Mouse (Mus musculus): ENCODE results near the gene Ncapd3. TPM values are rescaled to one million over a fixed set of nuclear protein-coding genes. Genes with fewer than 3 reads are reported as not detected.

Ncapd3 gene
- 9.6 and 12.5 TPM in 2 replicates for polyA plus RNA-seq (2012; rRNA removed)

- H3K27me3 ChIP-seq (replicated peaks; ENCODE audit: control insufficient read depth, insufficient read depth, low read length), result no peaks in the 10 kb centered on the region
- DNase-seq, result peak; percentile 99
- H3K4me3 ChIP-seq (ENCODE audit: insufficient read depth, low read depth, low read length), result peak within 1 kb of the TSS; percentile 63
- under 1% methylated on average over 78 of the region's 80 CpGs for WGBS
- H3K36me3 ChIP-seq (ENCODE audit: control insufficient read depth, insufficient read depth, low read length), result no peaks in the 10 kb centered on the region
- H3K4me1 ChIP-seq (ENCODE audit: control insufficient read depth, insufficient read depth, low read length), result peaks cover 6% of the 10 kb centered on the region
- TF ChIP-seq CTCF (conservative IDR thresholded peaks at IDR 0.05; ENCODE audit: insufficient read depth, insufficient read length, low read depth, low read length) (peak; percentile 27; the same call in 1 of the 2 replicates), POLR2A (IDR thresholded peaks at IDR 0.05; ENCODE audit: low read depth, low read length) (peak; percentile 42)
- peak within 1 kb of the TSS; percentile 91 for H3K27ac ChIP-seq (ENCODE audit: insufficient read depth, low read depth, low read length)
Observed at GRCm38 (mm10) chr9:27029828-27030762, at the start of gene Ncapd3, which contains the start of gene Vps26b. Ncapd3 (plus strand) TSS chr9:27030175. Vps26b (minus strand) TSS chr9:27030065.

- Histone ChIP-seq H3K27ac (ENCODE audit: insufficient read depth, low read depth, low read length) (no peak overlapping the region), H3K4me3 (ENCODE audit: insufficient read depth, low read depth, low read length) (no peak overlapping the region), H3K36me3 (ENCODE audit: control insufficient read depth, insufficient read depth, low read length) (peaks cover 6% of the 10 kb centered on the region), H3K27me3 (replicated peaks; ENCODE audit: control insufficient read depth, insufficient read depth, low read length) (no peaks in the 10 kb centered on the region), H3K4me1 (ENCODE audit: control insufficient read depth, insufficient read depth, low read length) (no peaks in the 10 kb centered on the region)
- TF ChIP-seq POLR2A (IDR thresholded peaks at IDR 0.05; ENCODE audit: low read depth, low read length) (no peak), CTCF (conservative IDR thresholded peaks at IDR 0.05; ENCODE audit: insufficient read depth, insufficient read length, low read depth, low read length) (no peak)
- WGBS, result 90% methylated on average over 2 of the region's 2 CpGs
- DNase-seq, result no peak
Observed at GRCm38 (mm10) chr9:26985090-26985613, 44.8 kb upstream of the Ncapd3 start.

GRCm38 (mm10) chr9:26985668-26986277 is 44.2 kb upstream of the Ncapd3 start:
- no peak overlapping the region for H3K4me3 ChIP-seq (ENCODE audit: insufficient read depth, low read depth, low read length)
- no peaks in the 10 kb centered on the region for H3K4me1 ChIP-seq (ENCODE audit: control insufficient read depth, insufficient read depth, low read length)
- WGBS, result 96% methylated on average over 6 of the region's 6 CpGs
- TF ChIP-seq CTCF (conservative IDR thresholded peaks at IDR 0.05; ENCODE audit: insufficient read depth, insufficient read length, low read depth, low read length) (no peak), POLR2A (IDR thresholded peaks at IDR 0.05; ENCODE audit: low read depth, low read length) (no peak)
- H3K27me3 ChIP-seq (replicated peaks; ENCODE audit: control insufficient read depth, insufficient read depth, low read length), result no peaks in the 10 kb centered on the region
- DNase-seq, result no peak
- peaks cover 6% of the 10 kb centered on the region for H3K36me3 ChIP-seq (ENCODE audit: control insufficient read depth, insufficient read depth, low read length)
- no peak overlapping the region for H3K27ac ChIP-seq (ENCODE audit: insufficient read depth, low read depth, low read length)

GRCm38 (mm10) chr9:26990181-26990580 is 39.8 kb upstream of the Ncapd3 start:
- H3K4me3 ChIP-seq (ENCODE audit: insufficient read depth, low read depth, low read length), result no peak overlapping the region
- H3K27ac ChIP-seq (ENCODE audit: insufficient read depth, low read depth, low read length), result no peak overlapping the region
- H3K27me3 ChIP-seq (replicated peaks; ENCODE audit: control insufficient read depth, insufficient read depth, low read length), result no peaks in the 10 kb centered on the region
- peaks cover 4% of the 10 kb centered on the region for H3K36me3 ChIP-seq (ENCODE audit: control insufficient read depth, insufficient read depth, low read length)
- DNase-seq, result no peak
- TF ChIP-seq POLR2A (IDR thresholded peaks at IDR 0.05; ENCODE audit: low read depth, low read length) (no peak), CTCF (conservative IDR thresholded peaks at IDR 0.05; ENCODE audit: insufficient read depth, insufficient read length, low read depth, low read length) (no peak)
- 0 out of 2 replicates have a peak, but pooled peaks cover 3% of the 10 kb centered on the region for H3K4me1 ChIP-seq (ENCODE audit: control insufficient read depth, insufficient read depth, low read length)
- 83% methylated on average over 4 of the region's 4 CpGs for WGBS

- TF ChIP-seq CTCF (conservative IDR thresholded peaks at IDR 0.05; ENCODE audit: insufficient read depth, insufficient read length, low read depth, low read length) (no peak), POLR2A (IDR thresholded peaks at IDR 0.05; ENCODE audit: low read depth, low read length) (no peak)
- peak; percentile 32 for DNase-seq
- Histone ChIP-seq H3K36me3 (ENCODE audit: control insufficient read depth, insufficient read depth, low read length) (peaks cover 4% of the 10 kb centered on the region; the same call in 1 of the 2 replicates), H3K27me3 (replicated peaks; ENCODE audit: control insufficient read depth, insufficient read depth, low read length) (no peaks in the 10 kb centered on the region), H3K4me1 (ENCODE audit: control insufficient read depth, insufficient read depth, low read length) (peaks cover 4% of the 10 kb centered on the region), H3K27ac (ENCODE audit: insufficient read depth, low read depth, low read length) (no peak overlapping the region), H3K4me3 (ENCODE audit: insufficient read depth, low read depth, low read length) (no peak overlapping the region)
- WGBS, result 62% methylated on average over 10 of the region's 10 CpGs
Observed at GRCm38 (mm10) chr9:26993118-26993517, 36.9 kb upstream of the Ncapd3 start.

- no peak for TF ChIP-seq CTCF (conservative IDR thresholded peaks at IDR 0.05; ENCODE audit: insufficient read depth, insufficient read length, low read depth, low read length)
- no peak for TF ChIP-seq POLR2A (IDR thresholded peaks at IDR 0.05; ENCODE audit: low read depth, low read length)
- 25% methylated on average over 3 of the region's 3 CpGs for WGBS
- Histone ChIP-seq H3K27ac (ENCODE audit: insufficient read depth, low read depth, low read length) (no peak overlapping the region), H3K27me3 (replicated peaks; ENCODE audit: control insufficient read depth, insufficient read depth, low read length) (no peaks in the 10 kb centered on the region), H3K4me1 (ENCODE audit: control insufficient read depth, insufficient read depth, low read length) (peaks cover 6% of the 10 kb centered on the region), H3K4me3 (ENCODE audit: insufficient read depth, low read depth, low read length) (no peak overlapping the region), H3K36me3 (ENCODE audit: control insufficient read depth, insufficient read depth, low read length) (peaks cover 4% of the 10 kb centered on the region; the same call in 1 of the 2 replicates)
- no peak for DNase-seq
Observed at GRCm38 (mm10) chr9:26993900-26994299, 36.1 kb upstream of the Ncapd3 start.
